Mouse (Mus musculus): ENCODE results near the gene Pyroxd2. TPM values are rescaled to one million over a fixed set of nuclear protein-coding genes. Genes with fewer than 3 reads are reported as not detected.
"Not testable (repeated sequence)": the region's sequence is repeated elsewhere in the genome, so short reads cannot be mapped to it uniquely, and the experiment has no call there.

The Pyroxd2 gene
- polyA plus RNA-seq, 1 experiment = 0.06 TPM

DNA sequence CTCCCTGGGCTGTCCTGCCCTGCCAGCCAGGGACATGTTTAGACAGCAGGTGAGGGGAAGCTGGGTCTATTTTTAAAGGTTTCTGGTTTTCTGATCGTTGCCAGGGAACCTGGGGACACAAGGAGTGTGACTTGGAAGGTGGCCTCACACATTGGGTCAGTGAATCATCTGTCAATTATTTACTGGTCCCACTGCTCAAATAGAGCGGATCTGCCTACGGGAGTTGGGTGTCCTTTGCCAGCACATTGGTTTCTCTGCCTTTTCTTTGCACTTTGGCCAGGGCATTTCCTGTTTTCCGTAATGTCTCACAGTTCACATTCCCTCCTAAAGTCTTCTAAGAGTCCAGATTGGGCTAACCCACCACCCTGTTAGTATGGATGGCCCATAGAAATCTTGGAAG lies 62.8 kb downstream of the Pyroxd2 start:
- Histone ChIP-seq H3ac (ENCODE audit: control insufficient read depth, insufficient read length, low read depth) (no peak overlapping the region), H3K27me3 (ENCODE audit: control insufficient read depth, insufficient read depth, insufficient read length) (peaks cover 3% of the 10 kb centered on the region), H3K4me3 (ENCODE audit: insufficient read depth, poor library complexity, severe bottlenecking) (no peak overlapping the region), H3K79me3 (ENCODE audit: low read depth) (no peaks in the 10 kb centered on the region), H3K79me2 (ENCODE audit: control insufficient read depth, insufficient read depth) (no peaks in the 10 kb centered on the region), H3K36me3 (ENCODE audit: control insufficient read depth, insufficient read depth) (no peaks in the 10 kb centered on the region)
- TF ChIP-seq MYOD1 (IDR thresholded peaks at IDR 0.05; ENCODE audit: control insufficient read depth, insufficient read length, low read depth) (no peak), USF1 (IDR thresholded peaks at IDR 0.05; ENCODE audit: low read depth) (no peak), CEBPB (IDR thresholded peaks at IDR 0.05; ENCODE audit: low read depth) (no peak), MYOG (IDR thresholded peaks at IDR 0.05; ENCODE audit: control insufficient read depth, extremely low read depth, insufficient read length) (no peak), MAX (IDR thresholded peaks at IDR 0.05) (no peak), FOSL1 (IDR thresholded peaks at IDR 0.05; ENCODE audit: insufficient read depth, low read length, poor library complexity, severe bottlenecking) (no peak), CTCF (IDR thresholded peaks at IDR 0.05; ENCODE audit: control insufficient read depth, insufficient read depth, insufficient read length) (no peak)

- peaks cover 6% of the 10 kb centered on the region for H3K27me3 ChIP-seq (ENCODE audit: control insufficient read depth, insufficient read depth, insufficient read length)
- no peak overlapping the region for H3ac ChIP-seq (ENCODE audit: control insufficient read depth, insufficient read length, low read depth)
- H3K36me3 ChIP-seq (ENCODE audit: control insufficient read depth, insufficient read depth) = no peaks in the 10 kb centered on the region
- no peaks in the 10 kb centered on the region for H3K79me2 ChIP-seq (ENCODE audit: control insufficient read depth, insufficient read depth)
- TF ChIP-seq USF1 (IDR thresholded peaks at IDR 0.05; ENCODE audit: low read depth) (no peak), MYOG (IDR thresholded peaks at IDR 0.05; ENCODE audit: control insufficient read depth, extremely low read depth, insufficient read length) (no peak), FOSL1 (IDR thresholded peaks at IDR 0.05; ENCODE audit: insufficient read depth, low read length, poor library complexity, severe bottlenecking) (no peak), MYOD1 (IDR thresholded peaks at IDR 0.05; ENCODE audit: control insufficient read depth, insufficient read length, low read depth) (no peak), MAX (IDR thresholded peaks at IDR 0.05) (no peak)
- no peak overlapping the region for H3K4me3 ChIP-seq (ENCODE audit: insufficient read depth, poor library complexity, severe bottlenecking)
- H3K79me3 ChIP-seq (ENCODE audit: low read depth) = no peaks in the 10 kb centered on the region
These were observed 63.3 kb downstream of the Pyroxd2 start for GRCm38 (mm10) chr19:42689321-42689720.

DNA sequence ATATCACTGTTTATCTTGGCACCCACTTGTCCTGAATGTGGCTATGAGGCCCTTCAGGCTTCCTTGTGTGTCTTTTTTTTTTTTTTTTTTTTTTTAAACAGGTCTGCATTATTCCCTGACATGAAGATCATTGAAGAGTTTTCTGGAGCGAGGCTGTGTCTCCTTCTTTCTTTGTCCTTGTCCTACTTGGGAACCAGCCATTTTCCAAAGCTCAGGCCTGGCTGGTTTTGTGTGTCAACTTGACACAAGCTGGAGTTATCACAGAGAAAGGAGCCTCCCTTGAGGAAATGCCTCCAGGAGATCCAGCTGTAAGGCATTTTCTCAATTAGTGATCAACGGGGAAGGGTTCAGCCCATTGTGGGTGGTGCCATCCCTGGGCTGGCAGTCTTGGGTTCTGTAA lies 69.8 kb downstream of the Pyroxd2 start:
- not testable (repeated sequence) for H3K79me3 ChIP-seq (ENCODE audit: low read depth); H3ac ChIP-seq (ENCODE audit: control insufficient read depth, insufficient read length, low read depth); H3K4me3 ChIP-seq (ENCODE audit: insufficient read depth, poor library complexity, severe bottlenecking); H3K79me2 ChIP-seq (ENCODE audit: control insufficient read depth, insufficient read depth); H3K36me3 ChIP-seq (ENCODE audit: control insufficient read depth, insufficient read depth)
- peaks cover 14% of the 10 kb centered on the region for H3K27me3 ChIP-seq (ENCODE audit: control insufficient read depth, insufficient read depth, insufficient read length)

DNA sequence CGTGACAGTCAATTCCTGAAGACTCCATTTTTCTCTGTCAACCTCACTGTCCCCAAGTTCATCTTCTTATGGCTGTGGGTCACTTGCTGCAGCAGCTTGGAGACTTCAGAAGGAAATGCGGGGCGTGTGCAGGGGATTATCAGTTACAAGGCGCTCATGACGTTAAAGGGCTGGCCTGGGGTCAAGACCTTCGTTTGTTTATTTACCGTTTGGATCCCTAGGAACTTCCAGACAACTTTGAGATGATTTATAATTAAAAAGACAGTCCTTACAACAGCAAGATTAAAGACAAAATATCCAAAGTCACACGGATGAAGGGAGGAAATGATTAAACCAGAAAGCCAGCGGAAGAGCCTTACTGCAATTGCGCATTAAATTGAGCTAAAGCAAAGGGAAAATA lies 74.4 kb downstream of the Pyroxd2 start:
- no peak overlapping the region for H3ac ChIP-seq (ENCODE audit: control insufficient read depth, insufficient read length, low read depth)
- H3K79me2 ChIP-seq (ENCODE audit: control insufficient read depth, insufficient read depth) = no peaks in the 10 kb centered on the region
- H3K27me3 ChIP-seq (ENCODE audit: control insufficient read depth, insufficient read depth, insufficient read length) = peaks cover 17% of the 10 kb centered on the region
- TF ChIP-seq FOSL1 (IDR thresholded peaks at IDR 0.05; ENCODE audit: insufficient read depth, low read length, poor library complexity, severe bottlenecking) (no peak), CTCF (IDR thresholded peaks at IDR 0.05; ENCODE audit: control insufficient read depth, insufficient read depth, insufficient read length) (no peak), MAX (IDR thresholded peaks at IDR 0.05) (no peak), CEBPB (IDR thresholded peaks at IDR 0.05; ENCODE audit: low read depth) (no peak), MYOG (IDR thresholded peaks at IDR 0.05; ENCODE audit: control insufficient read depth, extremely low read depth, insufficient read length) (no peak), MYOD1 (IDR thresholded peaks at IDR 0.05; ENCODE audit: control insufficient read depth, insufficient read length, low read depth) (no peak)
- no peak overlapping the region for H3K4me3 ChIP-seq (ENCODE audit: insufficient read depth, poor library complexity, severe bottlenecking)
- no peaks in the 10 kb centered on the region for H3K36me3 ChIP-seq (ENCODE audit: control insufficient read depth, insufficient read depth)
- H3K79me3 ChIP-seq (ENCODE audit: low read depth) = no peaks in the 10 kb centered on the region

DNA sequence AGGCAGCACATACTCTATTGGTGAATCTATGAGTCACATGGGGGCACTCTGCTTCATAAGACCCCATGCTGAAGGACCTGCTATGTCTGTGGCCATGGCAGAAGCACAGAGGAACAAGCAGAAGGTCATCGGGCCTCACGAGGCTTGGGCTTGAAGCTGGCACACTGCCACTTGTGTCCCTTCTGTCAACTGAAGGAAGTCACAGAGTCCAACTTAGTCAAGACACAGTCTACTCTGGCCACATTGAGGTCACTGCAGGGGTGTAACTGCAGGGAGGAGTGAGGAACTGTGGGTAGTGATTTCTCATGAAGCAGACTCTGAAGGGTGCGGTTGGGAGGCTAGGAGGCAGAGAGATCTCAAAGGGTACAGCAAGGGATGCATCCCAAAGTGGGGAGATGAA lies 75.1 kb downstream of the Pyroxd2 start:
- H3K36me3 ChIP-seq (ENCODE audit: control insufficient read depth, insufficient read depth) = no peaks in the 10 kb centered on the region
- H3K27me3 ChIP-seq (ENCODE audit: control insufficient read depth, insufficient read depth, insufficient read length) = peaks cover 25% of the 10 kb centered on the region
- H3K79me3 ChIP-seq (ENCODE audit: low read depth) = no peaks in the 10 kb centered on the region
- no peaks in the 10 kb centered on the region for H3K79me2 ChIP-seq (ENCODE audit: control insufficient read depth, insufficient read depth)
- H3ac ChIP-seq (ENCODE audit: control insufficient read depth, insufficient read length, low read depth) = no peak overlapping the region
- no peak overlapping the region for H3K4me3 ChIP-seq (ENCODE audit: insufficient read depth, poor library complexity, severe bottlenecking)
- no peak for TF ChIP-seq MYOD1 (IDR thresholded peaks at IDR 0.05; ENCODE audit: control insufficient read depth, insufficient read length, low read depth)
- TF ChIP-seq CTCF (IDR thresholded peaks at IDR 0.05; ENCODE audit: control insufficient read depth, insufficient read depth, insufficient read length) = no peak
- no peak for TF ChIP-seq MAX (IDR thresholded peaks at IDR 0.05)
- TF ChIP-seq FOSL1 (IDR thresholded peaks at IDR 0.05; ENCODE audit: insufficient read depth, low read length, poor library complexity, severe bottlenecking) = no peak

DNA sequence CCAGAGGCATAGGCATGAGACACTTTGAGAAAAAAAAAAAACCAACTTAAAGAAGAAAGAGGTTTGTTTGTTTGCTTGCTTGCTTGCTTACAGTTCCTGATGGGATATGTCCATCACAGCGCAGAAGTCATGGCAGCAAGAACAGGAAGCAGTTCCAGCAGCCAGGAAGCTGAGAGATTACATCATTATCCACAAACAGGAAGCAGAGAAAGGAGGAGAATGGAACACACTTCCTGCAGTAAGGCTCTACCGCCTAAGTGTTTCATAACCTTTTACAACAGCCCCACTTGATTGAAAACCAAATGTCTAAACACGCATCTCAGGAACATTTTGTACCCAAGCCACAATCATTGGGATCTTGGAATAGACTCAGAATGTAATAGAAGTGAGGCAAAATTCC lies 75.6 kb downstream of the Pyroxd2 start:
- H3K79me2 ChIP-seq (ENCODE audit: control insufficient read depth, insufficient read depth) = no peaks in the 10 kb centered on the region
- H3K36me3 ChIP-seq (ENCODE audit: control insufficient read depth, insufficient read depth) = no peaks in the 10 kb centered on the region
- no peak overlapping the region for H3ac ChIP-seq (ENCODE audit: control insufficient read depth, insufficient read length, low read depth)
- peaks cover 27% of the 10 kb centered on the region for H3K27me3 ChIP-seq (ENCODE audit: control insufficient read depth, insufficient read depth, insufficient read length)
- no peak for TF ChIP-seq USF1 (IDR thresholded peaks at IDR 0.05; ENCODE audit: low read depth)
- TF ChIP-seq CTCF (IDR thresholded peaks at IDR 0.05; ENCODE audit: control insufficient read depth, insufficient read depth, insufficient read length) = no peak
- no peak for TF ChIP-seq CEBPB (IDR thresholded peaks at IDR 0.05; ENCODE audit: low read depth)
- TF ChIP-seq MYOG (IDR thresholded peaks at IDR 0.05; ENCODE audit: control insufficient read depth, extremely low read depth, insufficient read length) = no peak
- TF ChIP-seq FOSL1 (IDR thresholded peaks at IDR 0.05; ENCODE audit: insufficient read depth, low read length, poor library complexity, severe bottlenecking) = no peak
- no peak for TF ChIP-seq MYOD1 (IDR thresholded peaks at IDR 0.05; ENCODE audit: control insufficient read depth, insufficient read length, low read depth)
- TF ChIP-seq MAX (IDR thresholded peaks at IDR 0.05) = no peak
- no peak overlapping the region for H3K4me3 ChIP-seq (ENCODE audit: insufficient read depth, poor library complexity, severe bottlenecking)
- H3K79me3 ChIP-seq (ENCODE audit: low read depth) = no peaks in the 10 kb centered on the region

Other genes with a start within 250 kb of the Pyroxd2 start
- gene R3hcc1l, start 234.0 kb downstream of the Pyroxd2 start, polyA plus RNA-seq (2012; fragmentation: generic; extraction: Trizol) = 3.3 TPM
- 4.8 TPM for gene Loxl4, start 140.0 kb downstream of the Pyroxd2 start, polyA plus RNA-seq (2012; fragmentation: generic; extraction: Trizol)
- gene Hps1, start 27.2 kb upstream of the Pyroxd2 start, polyA plus RNA-seq (2012; fragmentation: generic; extraction: Trizol) = 7.8 TPM